Mouse (Mus musculus) C2C12 (cell line): ENCODE data around the gene Zglp1.

ENCODE experiments used
- CTCF ChIP-seq: IDR thresholded peaks from one replicate; pipeline ENCODE4 v1.5.1; 2011; ENCODE audit not compliant: control insufficient read depth, insufficient read depth, insufficient read length
- FOSL1 ChIP-seq: IDR thresholded peaks from one replicate; pipeline ENCODE4 v1.8.0; 2011; ENCODE audit warnings: mild to moderate bottlenecking, low read length; ENCODE audit not compliant: poor library complexity, insufficient read depth, severe bottlenecking
- MAX ChIP-seq: IDR thresholded peaks from one replicate; pipeline ENCODE4 v1.6.1; 2011; ENCODE audit warnings: mild to moderate bottlenecking, control low read depth
- MYOD1 ChIP-seq: IDR thresholded peaks from one replicate; pipeline ENCODE4 v1.6.1; 2011; ENCODE audit warnings: low read depth; ENCODE audit not compliant: control insufficient read depth, insufficient read length
- MYOG ChIP-seq: IDR thresholded peaks from one replicate; pipeline ENCODE4 v1.6.1; 2011; ENCODE audit not compliant: control insufficient read depth, insufficient read length; ENCODE audit errors: extremely low read depth
- USF1 ChIP-seq: IDR thresholded peaks from one replicate; pipeline ENCODE4 v1.6.1; 2011; ENCODE audit warnings: low read depth, mild to moderate bottlenecking, control low read depth, moderate library complexity

- TF ChIP-seq MYOG (no peak), CTCF (no peak), MAX (no peak), USF1 (no peak), MYOD1 (no peak), FOSL1 (no peak)
These were observed 30.7 kb downstream of the Zglp1 start for GRCm38 (mm10) chr9:21036161-21036560.
